Mouse (Mus musculus) spleen, adult 2 months (tissue): ENCODE results near the gene Csrp1.

Source experiments
- CTCF ChIP-seq: fragments of 200-500 bp; IDR thresholded peaks from 2 replicates; pipeline ENCODE4 v1.5.1; 2011; ENCODE audit warnings: mild to moderate bottlenecking, inconsistent platforms; ENCODE audit not compliant: insufficient read depth, insufficient read length, insufficient replicate concordance; ENCODE audit errors: extremely low read depth
- POLR2A ChIP-seq: fragments of 200-500 bp; IDR thresholded peaks from 2 replicates; pipeline ENCODE4 v1.6.1; 2011; ENCODE audit warnings: low read depth, low read length, inconsistent platforms

- no peak for TF ChIP-seq CTCF
- no peak for TF ChIP-seq POLR2A
Measured at GRCm38 (mm10) chr1:135731393-135731792, 11.5 kb downstream of the Csrp1 start.
